Mouse (Mus musculus): ENCODE results near the gene Ovol2.

DNA sequence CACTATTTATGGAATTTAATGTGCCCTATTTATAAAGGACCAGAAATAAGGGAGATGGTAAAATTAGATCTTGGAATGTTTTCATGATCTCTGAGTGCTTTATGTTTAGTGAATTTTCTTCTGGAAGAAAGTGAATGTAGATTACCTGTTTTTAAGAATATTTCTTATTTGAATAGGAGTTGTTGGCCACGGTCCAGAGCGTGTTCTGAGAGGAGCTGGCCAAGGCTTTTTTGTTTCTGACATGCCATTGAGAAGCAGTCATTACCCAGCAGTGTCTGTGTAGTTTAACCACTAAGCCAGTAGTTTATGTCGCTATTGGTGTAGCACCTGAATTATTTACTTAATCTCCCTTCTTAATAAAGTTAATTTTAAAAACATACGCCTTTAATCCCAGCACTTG, 49.8 kb upstream of the Ovol2 start:
- TF ChIP-seq CTCF (IDR thresholded peaks at IDR 0.05; ENCODE audit: extremely low read depth, insufficient read depth, low read length) (no peak), POLR2A (IDR thresholded peaks at IDR 0.05; ENCODE audit: extremely low read depth, insufficient read depth, low read length) (no peak)
